Mouse (Mus musculus) lung, postnatal 0 days (tissue): ENCODE data around the gene Pcsk4. TPM values are rescaled to one million over a fixed set of nuclear protein-coding genes. Genes with fewer than 3 reads are reported as not detected.

Source experiments
- ATAC-seq: fragments of 200-750 bp; cut with Nextera tagmentation; 2 replicates; pipeline ENCODE4 v1.8.0; 2017; ENCODE audit warnings: moderate library complexity
- DNase-seq: peaks from one replicate; pipeline ENCODE4 v3.0.0-alpha.2; 2016; ENCODE audit warnings: low spot score
- H3K27ac ChIP-seq: fragments of 300-500 bp; sonication (generic); 2 replicates; pipeline ENCODE4 v1.5.1; 2014; ENCODE audit warnings: antibody characterized with exemption, mild to moderate bottlenecking, low read length, mixed read lengths
- H3K27me3 ChIP-seq: fragments of 300-500 bp; sonication (generic); replicated peaks from 2 replicates; pipeline ENCODE4 v1.6.1; 2014; ENCODE audit warnings: low read length, mixed read lengths; ENCODE audit not compliant: insufficient read depth
- H3K36me3 ChIP-seq: fragments of 300-500 bp; sonication (generic); 2 replicates; pipeline ENCODE4 v1.6.1; 2014; ENCODE audit warnings: low read length, mixed read lengths; ENCODE audit not compliant: insufficient read depth
- H3K4me1 ChIP-seq: fragments of 300-500 bp; sonication (generic); 2 replicates; pipeline ENCODE4 v1.6.1; 2014; ENCODE audit warnings: antibody characterized with exemption, low read depth, low read length, mixed read lengths; ENCODE audit not compliant: insufficient read depth
- H3K4me2 ChIP-seq: fragments of 300-500 bp; sonication (generic); replicated peaks from 2 replicates; pipeline ENCODE4 v1.6.1; 2014; ENCODE audit warnings: low read depth, mild to moderate bottlenecking, low read length, moderate library complexity, mixed read lengths
- H3K4me3 ChIP-seq: fragments of 300-500 bp; sonication (generic); 2 replicates; pipeline ENCODE4 v1.5.1; 2014; ENCODE audit warnings: low read depth, low read length
- H3K9ac ChIP-seq: fragments of 300-500 bp; sonication (generic); replicated peaks from 2 replicates; pipeline ENCODE4 v1.6.1; 2014; ENCODE audit warnings: low read depth, mild to moderate bottlenecking
- H3K9me3 ChIP-seq: fragments of 300-500 bp; sonication (generic); 2 replicates; pipeline ENCODE4 v1.6.1; 2016; ENCODE audit warnings: low read length, mixed read lengths
- CTCF ChIP-seq: IDR thresholded peaks from 2 replicates; pipeline ENCODE4 v1.5.1; 2016; ENCODE audit warnings: antibody characterized with exemption, mild to moderate bottlenecking
- EP300 ChIP-seq: IDR thresholded peaks from 2 replicates; pipeline ENCODE4 v1.6.1; 2016; ENCODE audit warnings: antibody characterized with exemption, mild to moderate bottlenecking, control low read depth
- WGBS: fragments of 180-500 bp; shearing (Covaris S2); extraction: QIAGEN DNeasy Blood & Tissue Kit; methylation state at CpG from one replicate; pipeline ENCODE4 v1.1.7; 2014; 5-methylcytosine and 5-hydroxymethylcytosine counted together
- polyA plus RNA-seq: library from polyadenylated mRNA; unstranded; fragments of >200 nt; fragmentation: Nextera tagmentation; extraction: Ambion mirVana; gene quantifications from 2 replicates; pipeline ENCODE4 v1.2.1, GENCODE M21; 2015

The Pcsk4 gene
- polyA plus RNA-seq, 1 experiment from 2014 or later: 3.4 TPM

GRCm38 (mm10) chr10:80321670-80322581, 7.4 kb downstream of the Pcsk4 start:
- Histone ChIP-seq H3K4me3 (no peak overlapping the region), H3K9ac (no peak overlapping the region), H3K9me3 (no peaks in the 10 kb centered on the region), H3K4me2 (no peak overlapping the region), H3K4me1 (peaks cover 20% of the 10 kb centered on the region), H3K27ac (no peak overlapping the region), H3K36me3 (no peaks in the 10 kb centered on the region; the same call in 1 of the 2 replicates), H3K27me3 (no peaks in the 10 kb centered on the region)
- ATAC-seq: no peak
- TF ChIP-seq EP300: no peak
- TF ChIP-seq CTCF: no peak
- DNase-seq: no peak
- WGBS: 93% methylated on average over 21 of the region's 21 CpGs

- TF ChIP-seq EP300: no peak
- no peak for TF ChIP-seq CTCF
- 0 out of 2 replicates have a peak overlapping the region, but pooled peaks have one; percentile 32 for H3K27ac ChIP-seq
- WGBS: 71% methylated on average over 6 of the region's 6 CpGs
- DNase-seq (no peak), ATAC-seq (no peak)
- H3K4me3 ChIP-seq: no peak overlapping the region
- no peak overlapping the region for H3K4me2 ChIP-seq
- H3K4me1 ChIP-seq: peaks cover 25% of the 10 kb centered on the region
- H3K36me3 ChIP-seq: no peaks in the 10 kb centered on the region; the same call in 1 of the 2 replicates
- H3K27me3 ChIP-seq: 0 out of 2 replicates have a peak, but pooled peaks cover under 1% of the 10 kb centered on the region
- no peaks in the 10 kb centered on the region for H3K9me3 ChIP-seq
- no peak overlapping the region for H3K9ac ChIP-seq
These were observed 8.2 kb downstream of the Pcsk4 start for GRCm38 (mm10) chr10:80321014-80321669.

- DNase-seq: peak; percentile 98
- H3K4me3 ChIP-seq: peak within 1 kb of the TSS; percentile 75
- peak within 1 kb of the TSS; percentile 83 for H3K9ac ChIP-seq
- no peak for TF ChIP-seq CTCF
- peak; percentile 32; the same call in 1 of the 2 replicates for TF ChIP-seq EP300
- peak within 1 kb of the TSS; percentile 77 for H3K27ac ChIP-seq
- H3K9me3 ChIP-seq: no peaks in the 10 kb centered on the region
- ATAC-seq: peak; percentile 76
- 0 out of 2 replicates have a peak, but pooled peaks cover 8% of the 10 kb centered on the region for H3K27me3 ChIP-seq
- H3K36me3 ChIP-seq: no peaks in the 10 kb centered on the region; the same call in 1 of the 2 replicates
- H3K4me2 ChIP-seq: peak within 1 kb of the TSS; percentile 81
- H3K4me1 ChIP-seq: peaks cover 30% of the 10 kb centered on the region
- WGBS: under 1% methylated on average over 34 of the region's 34 CpGs
These were observed 8.9 kb downstream of the Pcsk4 start, which contains the start of gene 2310011J03Rik for GRCm38 (mm10) chr10:80320340-80320760. 2310011J03Rik (minus strand) TSS chr10:80320537.

- Histone ChIP-seq H3K9me3 (no peaks in the 10 kb centered on the region), H3K4me1 (peaks cover 20% of the 10 kb centered on the region), H3K27ac (no peak overlapping the region), H3K9ac (0 out of 2 replicates have a peak overlapping the region, but pooled peaks have one; percentile 5), H3K27me3 (peaks cover 34% of the 10 kb centered on the region), H3K4me2 (no peak overlapping the region), H3K36me3 (no peaks in the 10 kb centered on the region; the same call in 1 of the 2 replicates), H3K4me3 (no peak overlapping the region)
- WGBS: 47% methylated on average over 10 of the region's 10 CpGs
- DNase-seq (no peak), ATAC-seq (no peak)
- TF ChIP-seq CTCF (no peak), EP300 (no peak)
These were observed 12.3 kb downstream of the Pcsk4 start for GRCm38 (mm10) chr10:80317011-80317410.

- peaks cover 38% of the 10 kb centered on the region for H3K27me3 ChIP-seq
- H3K9ac ChIP-seq: 0 out of 2 replicates have a peak overlapping the region, but pooled peaks have one; percentile 5
These were observed 12.9 kb downstream of the Pcsk4 start for GRCm38 (mm10) chr10:80316359-80316781.

GRCm38 (mm10) chr10:80315315-80315714, 14.0 kb downstream of the Pcsk4 start:
- H3K9ac ChIP-seq: no peak overlapping the region
- DNase-seq (no peak), ATAC-seq (peak; percentile 9; the same call in 1 of the 2 replicates)
- H3K36me3 ChIP-seq: no peaks in the 10 kb centered on the region; the same call in 1 of the 2 replicates
- H3K4me3 ChIP-seq: no peak overlapping the region
- no peak overlapping the region for H3K27ac ChIP-seq
- peaks cover 44% of the 10 kb centered on the region for H3K27me3 ChIP-seq
- TF ChIP-seq EP300 (no peak), CTCF (no peak)
- H3K4me1 ChIP-seq: peaks cover 20% of the 10 kb centered on the region
- H3K9me3 ChIP-seq: no peaks in the 10 kb centered on the region
- WGBS: 34% methylated on average over 25 of the region's 27 CpGs
- no peak overlapping the region for H3K4me2 ChIP-seq

More at GRCm38 (mm10) chr10:80316359-80316781, 12.9 kb downstream of the Pcsk4 start:
- H3K4me2 ChIP-seq: no peak overlapping the region
- WGBS: 20% methylated on average over 11 of the region's 11 CpGs
- H3K4me3 ChIP-seq: no peak overlapping the region
- DNase-seq (peak; percentile 68), ATAC-seq (peak; percentile 47)
- H3K36me3 ChIP-seq: no peaks in the 10 kb centered on the region; the same call in 1 of the 2 replicates
- peaks cover 20% of the 10 kb centered on the region for H3K4me1 ChIP-seq
- no peak overlapping the region for H3K27ac ChIP-seq
- TF ChIP-seq EP300: no peak
- TF ChIP-seq CTCF: no peak
- no peaks in the 10 kb centered on the region for H3K9me3 ChIP-seq
